Comparison of ENCODE assay signal across 24 mouse cellular contexts in the genomic region with DNA sequence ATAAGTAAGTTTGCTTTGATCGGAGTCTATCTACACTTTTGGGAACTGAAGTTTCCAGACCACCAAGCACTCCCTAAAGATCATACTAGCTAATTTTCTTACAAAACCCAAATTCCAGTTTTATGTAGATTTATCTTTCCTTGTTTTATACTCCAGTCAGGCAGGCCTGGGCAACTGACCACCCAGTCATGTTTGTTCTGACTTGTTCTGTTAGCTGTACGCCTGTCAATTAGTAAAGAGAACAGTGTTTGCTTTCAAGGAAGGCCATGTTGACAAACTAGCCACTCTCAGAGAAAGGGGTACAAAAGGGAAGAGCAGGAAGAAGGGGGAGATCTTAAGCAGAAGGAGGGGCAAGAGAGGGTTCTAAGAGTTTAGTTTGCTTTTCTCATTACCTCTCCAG. TPM values are rescaled to one million over a fixed set of nuclear protein-coding genes. Genes with fewer than 3 reads are reported as not detected.
DNase-seq lines count a peak whose midpoint lies in the region; ATAC-seq and TF ChIP-seq lines count a peak whose summit lies in the region.
"Had no signal": no experiment of that assay in that cellular context is flagged by ENCODE, and none has a peak within 500 bp of the region (broad histone marks: within the 10 kb centered on the region; RNA-seq: fewer than 3 reads in every experiment).

No protein-coding gene starts in this region.

- H3K27me3 ChIP-seq in liver, embryonic 12.5 days (replicated peaks): no peaks in the 10 kb centered on the region
- no peaks in the 10 kb centered on the region for H3K27me3 ChIP-seq in liver, embryonic 13.5 days
- no peaks in the 10 kb centered on the region for H3K27me3 ChIP-seq in liver, postnatal 0 days (ENCODE audit: insufficient read depth, low read length)
- H3K27me3 ChIP-seq: embryonic facial prominence, embryonic 12.5 days; forebrain, embryonic 13.5 days; forebrain, embryonic 15.5 days had no signal

- no peak overlapping the region for H3K9ac ChIP-seq in liver, embryonic 12.5 days
- H3K9ac ChIP-seq in liver, embryonic 13.5 days: no peak overlapping the region
- H3K9ac ChIP-seq in liver, postnatal 0 days (replicated peaks): no peak overlapping the region
- H3K9ac ChIP-seq: embryonic facial prominence, embryonic 12.5 days; forebrain, embryonic 13.5 days; forebrain, embryonic 15.5 days; forebrain, postnatal 0 days had no signal

- no peak for TF ChIP-seq CTCF in liver, postnatal 0 days (IDR thresholded peaks at IDR 0.05; ENCODE audit: low read depth)

- 68% methylated on average over 2 of the region's 2 CpGs for WGBS in liver, embryonic 12.5 days (ENCODE audit: insufficient replicate concordance)
- WGBS in liver, embryonic 13.5 days (ENCODE audit: insufficient replicate concordance): 75% methylated on average over 2 of the region's 2 CpGs
- 67% methylated on average over 2 of the region's 2 CpGs for WGBS in liver, postnatal 0 days (ENCODE audit: insufficient replicate concordance)

- H3K36me3 ChIP-seq in liver, embryonic 12.5 days: no peaks in the 10 kb centered on the region
- H3K36me3 ChIP-seq in liver, embryonic 13.5 days: no peaks in the 10 kb centered on the region
- H3K36me3 ChIP-seq in liver, postnatal 0 days (replicated peaks; ENCODE audit: insufficient read depth, low read length): 0 out of 2 replicates have a peak, but pooled peaks cover 3% of the 10 kb centered on the region
- H3K36me3 ChIP-seq: embryonic facial prominence, embryonic 10.5 days; embryonic facial prominence, embryonic 12.5 days; forebrain, embryonic 15.5 days had no signal

- no peaks in the 10 kb centered on the region for H3K9me3 ChIP-seq in liver, embryonic 12.5 days (replicated peaks)
- H3K9me3 ChIP-seq in liver, embryonic 13.5 days (replicated peaks): no peaks in the 10 kb centered on the region
- H3K9me3 ChIP-seq in liver, postnatal 0 days (ENCODE audit: low read length): no peaks in the 10 kb centered on the region
- H3K9me3 ChIP-seq: embryonic facial prominence, embryonic 10.5 days; embryonic facial prominence, embryonic 12.5 days; forebrain, embryonic 13.5 days; forebrain, embryonic 15.5 days had no signal

- no peak for ATAC-seq in liver, embryonic 12.5 days
- no peak for ATAC-seq in liver, embryonic 13.5 days (ENCODE audit: low read depth)
- ATAC-seq in liver, postnatal 0 days: no peak
- ATAC-seq: forebrain, postnatal 0 days had no signal

- H3K4me1 ChIP-seq in liver, embryonic 12.5 days: peaks cover 25% of the 10 kb centered on the region
- peaks cover 22% of the 10 kb centered on the region for H3K4me1 ChIP-seq in liver, embryonic 13.5 days (replicated peaks)
- peaks cover 3% of the 10 kb centered on the region; the same call in 1 of the 2 replicates for H3K4me1 ChIP-seq in liver, postnatal 0 days (ENCODE audit: insufficient read depth)
- H3K4me1 ChIP-seq: embryonic facial prominence, embryonic 10.5 days; embryonic facial prominence, embryonic 12.5 days; forebrain, embryonic 13.5 days; forebrain, embryonic 15.5 days had no signal

- H3K27ac ChIP-seq in liver, embryonic 12.5 days: peak overlapping the region; percentile 16; the same call in 1 of the 2 replicates
- peak overlapping the region; percentile 2; the same call in 1 of the 2 replicates for H3K27ac ChIP-seq in liver, embryonic 13.5 days
- 0 out of 2 replicates have a peak overlapping the region, but pooled peaks have one; percentile 6 for H3K27ac ChIP-seq in liver, postnatal 0 days (ENCODE audit: low read depth)
- H3K27ac ChIP-seq: embryonic facial prominence, embryonic 10.5 days; embryonic facial prominence, embryonic 12.5 days; forebrain, embryonic 13.5 days; forebrain, embryonic 15.5 days had no signal

- TF ChIP-seq EP300 in liver, postnatal 0 days (IDR thresholded peaks at IDR 0.05; ENCODE audit: low read depth): no peak

- H3K4me2 ChIP-seq in liver, embryonic 12.5 days: no peak overlapping the region
- no peak overlapping the region for H3K4me2 ChIP-seq in liver, embryonic 13.5 days
- H3K4me2 ChIP-seq in liver, postnatal 0 days (ENCODE audit: low read depth, low read length): no peak overlapping the region
- H3K4me2 ChIP-seq: embryonic facial prominence, embryonic 12.5 days; forebrain, embryonic 13.5 days; forebrain, embryonic 15.5 days had no signal

- H3K4me3 ChIP-seq in liver, embryonic 12.5 days: no peak overlapping the region
- no peak overlapping the region for H3K4me3 ChIP-seq in liver, embryonic 13.5 days (replicated peaks)
- H3K4me3 ChIP-seq in liver, postnatal 0 days (ENCODE audit: low read depth, low read length): no peak overlapping the region
- H3K4me3 ChIP-seq: embryonic facial prominence, embryonic 10.5 days; embryonic facial prominence, embryonic 12.5 days; forebrain, embryonic 13.5 days; forebrain, embryonic 15.5 days had no signal

- DNase-seq in liver: no peak
- no peak for DNase-seq in liver, embryonic 13.5 days
- DNase-seq in liver, postnatal 0 days: no peak
- DNase-seq in adrenal gland, postnatal 36 days: no peak
- DNase-seq: adrenal gland, adult 2 months; adrenal gland, postnatal 10 days; adrenal gland, postnatal 25 days; cerebellum, adult 11-12 months; cerebellum, adult 2 months; cerebellum, adult 9-10 months; cerebellum, postnatal 10 days; cerebellum, postnatal 25 days; forebrain, postnatal 0 days had no signal

RNA-seq across cellular contexts. Expression of a gene that starts 9.9 kb away (rescaled TPM):
- not detected in 2 replicates for polyA plus RNA-seq in liver, embryonic 12.5 days (2016; fragmentation: Nextera tagmentation; extraction: Ambion mirVana)
- not detected in 2 replicates for polyA plus RNA-seq in liver, embryonic 13.5 days (2015; fragmentation: Nextera tagmentation; extraction: Ambion mirVana)
- polyA plus RNA-seq in liver, postnatal 0 days (2015; fragmentation: Nextera tagmentation; extraction: Ambion mirVana): 0.07 TPM in 2 replicates
- total RNA-seq in adrenal gland, postnatal 36 days (2021): not detected
- total RNA-seq: adrenal gland, adult 2 months; adrenal gland, postnatal 10 days; adrenal gland, postnatal 25 days; ES-E14; forebrain, postnatal 0 days; MEL had no signal
- polyA plus RNA-seq: adrenal gland, adult 2 months; C2C12; cerebellum, adult 2 months; cortical plate, adult 2 months; embryonic facial prominence, embryonic 12.5 days; embryonic facial prominence, embryonic 14.5 days; forebrain, embryonic 11.5 days; forebrain, embryonic 13.5 days; forebrain, embryonic 15.5 days had no signal

RNA-seq across cellular contexts. Expression of a gene that starts 13.4 kb away (rescaled TPM):
- 2.6 and 3.5 TPM in 2 replicates for polyA plus RNA-seq in liver, embryonic 12.5 days (2016; fragmentation: Nextera tagmentation; extraction: Ambion mirVana)
- 3.7 and 4.6 TPM in 2 replicates for polyA plus RNA-seq in liver, embryonic 13.5 days (2015; fragmentation: Nextera tagmentation; extraction: Ambion mirVana)
- polyA plus RNA-seq in liver, postnatal 0 days (2015; fragmentation: Nextera tagmentation; extraction: Ambion mirVana): 85.3 and 131 TPM in 2 replicates
- 1 to 10 TPM; 5.5 to 5.8 TPM for total RNA-seq in adrenal gland, postnatal 36 days (2021)
- total RNA-seq: MEL had no signal

RNA-seq across cellular contexts. Expression of a gene that starts 13.5 kb away (rescaled TPM):
- polyA plus RNA-seq in liver, embryonic 12.5 days (2016; fragmentation: Nextera tagmentation; extraction: Ambion mirVana): 10.0 and 10.4 TPM in 2 replicates
- polyA plus RNA-seq in liver, embryonic 13.5 days (2015; fragmentation: Nextera tagmentation; extraction: Ambion mirVana): 14.1 and 15.7 TPM in 2 replicates
- 221 and 337 TPM in 2 replicates for polyA plus RNA-seq in liver, postnatal 0 days (2015; fragmentation: Nextera tagmentation; extraction: Ambion mirVana)
- total RNA-seq in adrenal gland, postnatal 36 days (2021): 10 to 100 TPM; 40.6 to 52.3 TPM
- total RNA-seq: MEL had no signal

RNA-seq across cellular contexts. Expression of a gene that starts 19.3 kb away (rescaled TPM):
- polyA plus RNA-seq in liver, embryonic 12.5 days (2016; fragmentation: Nextera tagmentation; extraction: Ambion mirVana): 2.3 and 4.0 TPM in 2 replicates
- polyA plus RNA-seq in liver, embryonic 13.5 days (2015; fragmentation: Nextera tagmentation; extraction: Ambion mirVana): 2.6 and 2.7 TPM in 2 replicates
- polyA plus RNA-seq in liver, postnatal 0 days (2015; fragmentation: Nextera tagmentation; extraction: Ambion mirVana): 6.3 and 7.5 TPM in 2 replicates
- total RNA-seq in adrenal gland, postnatal 36 days (2021): 1 to 10 TPM in 1 of 2 experiments, under 1 TPM in 1; 0.46 to 1.4 TPM
- total RNA-seq: ES-E14 had no signal
- polyA plus RNA-seq: C2C12; embryonic facial prominence, embryonic 10.5 days; forebrain, embryonic 11.5 days; forebrain, embryonic 13.5 days had no signal

RNA-seq across cellular contexts. Expression of a gene that starts 30.1 kb away (rescaled TPM):
- polyA plus RNA-seq in liver, embryonic 12.5 days (2016; fragmentation: Nextera tagmentation; extraction: Ambion mirVana): not detected in 2 replicates
- polyA plus RNA-seq in liver, embryonic 13.5 days (2015; fragmentation: Nextera tagmentation; extraction: Ambion mirVana): not detected in 2 replicates
- polyA plus RNA-seq in liver, postnatal 0 days (2015; fragmentation: Nextera tagmentation; extraction: Ambion mirVana): not detected in 2 replicates
- total RNA-seq in adrenal gland, postnatal 36 days (2021): not detected
- total RNA-seq: adrenal gland, postnatal 10 days; adrenal gland, postnatal 25 days; ES-E14; forebrain, postnatal 0 days; MEL had no signal
- polyA plus RNA-seq: adrenal gland, adult 2 months; C2C12; cerebellum, adult 2 months; cortical plate, adult 2 months; embryonic facial prominence, embryonic 10.5 days; embryonic facial prominence, embryonic 12.5 days; embryonic facial prominence, embryonic 14.5 days; forebrain, embryonic 11.5 days; forebrain, embryonic 13.5 days; forebrain, embryonic 15.5 days had no signal

Comparison
In these comparisons a context has a peak if more than half of its experiments do, and no peak if none do; other contexts are left out.
1. RNA of a gene that starts 13.4 kb away (polyA plus RNA-seq): 85.3 to 131 TPM in liver, postnatal 0 days; 3.7 to 4.6 TPM in liver, embryonic 13.5 days and 2.6 to 3.5 TPM in liver, embryonic 12.5 days; every median in the first group is over 10 times any median in the second.
2. RNA of a gene that starts 13.5 kb away (polyA plus RNA-seq): 221 to 337 TPM in liver, postnatal 0 days; 14.1 to 15.7 TPM in liver, embryonic 13.5 days and 10.0 to 10.4 TPM in liver, embryonic 12.5 days; every median in the first group is over 10 times any median in the second.
3. Peak in every context shown above with its lines, with median percentiles within 50 percentile points of each other: H3K27ac ChIP-seq.